Mouse (Mus musculus) right cerebral cortex, postnatal 4 days (tissue): ENCODE data around the gene Ccl21b.
"Not testable (repeated sequence)": the region's sequence is repeated elsewhere in the genome, so short reads cannot be mapped to it uniquely, and the experiment has no call there.

Experiments used
- DNase-seq: peaks from one replicate; pipeline ENCODE4 v3.0.0-alpha.2; 2022

The Ccl21b gene

DNA sequence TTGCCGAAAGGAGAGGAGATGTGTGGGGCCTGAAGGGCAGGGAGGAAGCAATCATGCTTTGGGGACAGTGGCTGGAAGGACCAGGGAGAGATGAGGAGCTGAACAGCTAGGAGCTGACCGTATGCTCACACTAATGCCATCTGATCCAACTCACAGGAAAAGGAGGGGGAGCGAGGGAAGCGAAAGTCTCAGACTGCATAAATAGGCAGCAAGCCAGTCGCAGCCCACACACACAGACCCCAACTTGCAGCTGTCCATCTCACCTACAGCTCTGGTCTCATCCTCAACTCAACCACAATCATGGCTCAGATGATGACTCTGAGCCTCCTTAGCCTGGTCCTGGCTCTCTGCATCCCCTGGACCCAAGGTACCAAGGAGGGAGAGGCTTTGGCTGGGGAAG lies at the start of gene Ccl21b:
Gene Ccl21b (plus strand): TSS at position 301 of the 400 bp plus-strand sequence.
- DNase-seq = not testable (repeated sequence)

DNA sequence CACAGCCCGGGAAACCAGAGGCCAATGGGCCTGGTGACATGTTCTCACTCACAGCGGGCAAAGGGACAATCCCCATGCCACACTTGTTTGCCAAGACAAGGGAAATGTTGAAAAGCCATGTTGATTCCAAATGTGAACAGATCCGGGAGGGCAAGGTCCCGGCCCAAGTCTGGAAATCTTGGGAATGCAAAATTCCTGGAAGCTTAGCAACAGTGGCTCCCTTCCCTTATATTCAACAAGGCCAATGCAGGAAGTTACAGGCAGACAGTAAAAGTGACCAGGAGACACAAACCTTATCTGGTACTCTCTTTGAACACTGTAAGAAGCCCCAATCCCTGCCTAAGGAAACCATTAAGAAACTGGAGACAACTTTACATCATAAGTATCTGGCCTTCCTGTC lies 15.2 kb upstream of the Ccl21b start, which contains the start of gene Gm10600:
Gene Gm10600 (plus strand): TSS at position 301 of the 400 bp plus-strand sequence.
- not testable (repeated sequence) for DNase-seq

DNA sequence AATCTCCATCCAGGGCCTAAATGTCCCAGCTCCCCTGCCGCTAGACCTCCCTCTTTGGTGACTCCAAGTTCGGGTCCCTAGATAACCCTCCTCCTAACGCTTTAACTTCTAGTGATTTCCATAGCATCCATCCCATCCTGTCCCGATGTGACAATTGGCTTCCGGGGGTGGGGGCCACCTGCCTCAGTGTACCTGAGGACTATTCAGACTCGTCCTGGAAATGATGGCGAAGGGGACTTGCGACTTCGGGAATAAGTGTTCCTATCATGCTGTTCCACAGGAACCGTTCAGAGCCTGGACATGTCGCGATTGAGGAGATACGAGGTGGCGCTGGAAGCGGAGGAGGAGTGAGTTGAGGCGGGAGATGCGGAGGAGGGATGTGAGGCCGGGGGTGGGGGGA lies 38.4 kb downstream of the Ccl21b start, which contains the start of gene Gm21953:
Gene Gm21953 (plus strand): TSS at position 301 of the 400 bp plus-strand sequence.
- DNase-seq = not testable (repeated sequence)
